Mouse (Mus musculus): Measurements from ENCODE around the gene Eif4g1.

The Eif4g1 gene

GRCm38 (mm10) chr16:20725321-20725720, 57.2 kb downstream of the Eif4g1 start:
- no peak for DNase-seq (ENCODE audit: low read depth, low spot score)

- no peak for DNase-seq (ENCODE audit: low read depth, low spot score)
Measured at GRCm38 (mm10) chr16:20725750-20726149, 57.6 kb downstream of the Eif4g1 start.

DNA sequence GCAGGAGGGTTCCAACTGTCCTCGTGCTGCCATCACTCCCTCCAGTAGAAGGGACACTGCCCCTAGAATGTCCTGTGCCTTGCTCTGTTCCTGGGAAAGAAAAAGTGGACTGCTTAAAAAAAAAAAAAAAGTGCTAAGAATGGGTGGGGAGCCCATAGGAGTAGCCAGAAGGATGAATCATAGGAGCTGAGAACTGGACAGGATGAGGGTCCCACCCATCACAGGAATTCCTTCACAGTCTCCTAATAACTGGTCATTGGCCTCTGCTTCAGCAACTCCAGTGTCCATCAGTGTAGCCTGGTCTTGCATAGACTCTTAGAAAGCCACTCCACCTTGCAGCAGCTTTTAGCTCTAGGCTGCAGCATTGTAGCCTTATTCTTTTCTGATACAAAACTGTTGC, 58.3 kb downstream of the Eif4g1 start:
- DNase-seq (ENCODE audit: low read depth, low spot score) = no peak

GRCm38 (mm10) chr16:20730293-20730711, 62.2 kb downstream of the Eif4g1 start:
- no peak for DNase-seq (ENCODE audit: low read depth, low spot score)

DNA sequence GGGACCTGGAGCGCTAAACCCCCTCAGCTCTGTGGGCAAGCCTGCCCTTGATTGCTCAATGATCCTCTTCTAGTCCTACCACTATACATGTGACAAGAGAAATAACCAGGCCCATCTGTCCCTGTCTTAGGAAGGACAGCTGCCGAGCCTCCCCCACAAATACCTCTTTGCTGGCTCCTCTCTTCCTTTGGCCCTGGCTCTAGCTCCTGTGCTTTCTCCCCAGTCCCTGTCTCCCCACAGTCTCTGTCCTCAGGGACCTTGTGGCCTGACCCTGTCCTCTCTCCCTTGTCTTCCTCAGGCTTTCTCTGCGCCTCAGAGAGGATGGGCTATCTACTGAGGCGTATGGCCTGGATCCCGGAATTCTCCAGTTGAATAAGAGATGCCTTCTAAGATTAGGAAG, 63.6 kb downstream of the Eif4g1 start:
- no peak for DNase-seq (ENCODE audit: low read depth, low spot score)

- no peak for DNase-seq (ENCODE audit: low read depth, low spot score)
Measured at GRCm38 (mm10) chr16:20732251-20732924, 64.3 kb downstream of the Eif4g1 start.

GRCm38 (mm10) chr16:20732925-20733730, 65.0 kb downstream of the Eif4g1 start, which contains the start of gene Chrd:
TSS of gene Chrd (plus strand) at chr16:20733127.
- DNase-seq (ENCODE audit: low read depth, low spot score) = peak; percentile 22

DNA sequence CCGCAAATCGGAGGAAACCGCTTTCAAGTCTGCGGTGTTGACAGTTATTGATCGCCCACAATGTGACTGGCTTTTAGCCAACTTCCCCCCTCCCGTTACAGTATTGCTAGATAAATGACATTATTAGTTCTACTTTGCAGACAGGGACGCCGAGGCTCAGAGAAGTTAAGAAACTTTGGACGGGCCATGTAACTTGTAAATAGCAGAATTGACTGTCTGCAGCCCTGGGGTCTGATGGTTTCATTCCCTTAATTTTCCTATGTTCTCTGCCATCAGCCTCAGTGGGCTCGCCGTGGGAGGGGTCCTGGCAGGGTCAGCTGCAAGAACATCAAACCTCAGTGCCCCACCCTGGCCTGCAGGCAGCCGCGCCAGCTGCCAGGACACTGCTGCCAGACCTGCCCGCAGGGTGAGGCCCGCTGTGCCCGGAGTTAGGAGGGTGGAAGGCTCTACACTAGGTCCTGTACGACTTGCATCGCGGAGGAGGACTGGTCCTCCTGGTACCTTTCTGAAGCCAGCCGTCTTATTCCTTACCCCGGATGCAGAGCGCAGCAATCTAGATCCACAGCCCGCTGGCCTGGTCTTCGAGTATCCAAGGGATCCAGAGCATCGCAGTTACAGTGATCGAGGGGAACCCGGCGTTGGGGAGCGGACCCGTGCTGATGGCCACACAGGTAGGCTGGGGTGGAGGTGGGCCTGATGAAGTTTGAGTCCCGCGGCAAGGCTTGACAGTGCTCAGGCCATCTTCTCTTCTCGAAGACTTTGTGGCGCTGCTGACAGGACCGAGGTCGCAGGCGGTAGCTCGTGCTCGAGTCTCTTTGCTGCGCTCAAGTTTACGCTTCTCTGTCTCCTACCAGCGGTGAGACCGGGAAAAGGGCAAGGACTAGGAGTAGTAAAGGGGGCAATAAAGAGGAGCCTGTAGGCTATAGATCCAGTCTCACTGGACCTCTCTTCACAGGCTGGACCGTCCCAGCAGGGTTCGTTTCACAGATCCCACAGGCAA, 65.9 kb downstream of the Eif4g1 start, which contains the start of gene Thpo:
Gene Thpo, minus strand, starts transcription at position 781 of the 1,000 bp plus-strand sequence.
- DNase-seq (ENCODE audit: low read depth, low spot score) = no peak

DNA sequence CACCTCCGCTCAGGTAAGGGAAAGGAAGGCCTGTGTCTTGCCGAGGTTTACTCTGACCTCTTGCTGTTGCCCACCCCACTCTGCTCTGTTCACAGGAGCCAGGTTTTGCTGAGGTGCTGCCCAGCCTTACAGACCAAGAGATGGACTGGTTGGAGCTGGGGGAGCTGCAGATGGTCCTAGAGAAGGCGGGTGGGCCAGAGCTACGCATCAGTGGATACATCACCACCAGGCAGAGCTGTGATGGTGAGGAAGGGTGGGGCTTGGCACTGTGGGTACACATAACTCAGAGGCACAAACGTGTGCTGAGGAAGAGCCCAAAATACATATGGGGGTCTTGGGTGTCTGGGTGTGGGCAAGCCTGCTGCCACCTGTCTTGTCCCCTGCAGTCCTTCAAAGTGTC, 67.5 kb downstream of the Eif4g1 start:
- no peak for DNase-seq (ENCODE audit: low read depth, low spot score)

GRCm38 (mm10) chr16:20736168-20736567, 68.1 kb downstream of the Eif4g1 start:
- no peak for DNase-seq (ENCODE audit: low read depth, low spot score)

- DNase-seq (ENCODE audit: low read depth, low spot score) = no peak
Measured at GRCm38 (mm10) chr16:20736823-20737222, 68.7 kb downstream of the Eif4g1 start.

- no peak for DNase-seq (ENCODE audit: low read depth, low spot score)
Measured at GRCm38 (mm10) chr16:20739845-20740244, 71.7 kb downstream of the Eif4g1 start.

Measured in CD4-positive, CD25-positive, alpha-beta regulatory T cell, adult 2 months (primary cell).